Mouse (Mus musculus): ENCODE results near the gene Col8a2. TPM values are rescaled to one million over a fixed set of nuclear protein-coding genes. Genes with fewer than 3 reads are reported as not detected.

Gene Col8a2
- polyA plus RNA-seq, 1 experiment = not detected

DNA sequence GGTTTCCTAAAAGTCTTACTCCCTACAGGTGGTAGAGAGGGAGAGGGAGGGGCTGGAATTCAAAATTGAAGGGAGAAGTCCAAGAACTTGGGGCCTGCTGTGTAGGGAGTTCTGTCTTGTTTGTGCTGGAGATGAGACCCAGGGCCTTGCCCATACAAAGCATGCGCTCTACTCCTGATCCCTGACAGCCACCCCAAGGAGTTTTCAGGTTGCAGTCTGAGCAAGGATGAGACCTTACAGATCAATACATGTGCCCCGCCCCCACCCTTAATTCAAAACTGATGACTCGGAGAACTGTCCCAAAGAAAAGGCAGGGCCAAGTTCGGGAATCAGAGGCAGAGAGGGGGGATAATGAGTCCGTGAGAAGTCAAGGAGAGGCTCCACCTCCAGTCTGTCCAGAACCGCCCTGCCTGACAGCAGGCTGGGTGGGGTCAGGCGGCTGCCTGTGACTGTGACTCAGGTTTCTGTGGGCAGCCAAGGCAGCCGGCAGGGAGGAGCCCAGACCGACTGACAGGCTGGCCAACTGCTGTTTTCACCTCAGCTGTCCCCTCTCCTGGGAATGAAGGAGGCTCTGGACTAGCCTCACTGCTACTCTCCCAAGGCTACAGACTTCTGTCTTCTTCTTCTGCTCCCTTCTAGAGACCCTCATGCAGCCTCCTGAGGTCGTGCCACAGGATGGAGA, 25.9 kb upstream of the Col8a2 start:
- peaks cover 75% of the 10 kb centered on the region for H3K4me1 ChIP-seq

DNA sequence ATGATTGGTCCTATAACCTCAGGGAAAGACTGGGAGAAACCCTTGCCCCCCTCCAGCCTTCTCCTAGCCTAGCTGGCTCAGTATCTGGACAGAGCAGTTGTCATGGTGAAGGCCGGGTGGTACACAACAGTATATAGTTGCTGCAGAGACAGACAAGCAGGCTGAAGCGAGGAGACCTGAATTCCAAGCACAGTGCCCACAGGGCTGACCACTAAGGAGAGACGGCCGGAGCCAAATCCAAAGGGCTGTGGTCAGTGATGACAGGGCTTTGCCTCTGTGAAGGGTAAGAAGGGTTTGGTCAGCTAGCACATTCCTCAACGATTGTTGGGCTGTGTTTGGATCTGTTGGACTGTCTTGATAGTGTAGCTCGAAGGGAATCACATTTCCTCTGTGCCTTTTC, 25.3 kb upstream of the Col8a2 start:
- H3K4me3 ChIP-seq (replicated peaks) = peak overlapping the region; percentile 97
- no peaks in the 10 kb centered on the region for H3K9me3 ChIP-seq
- H3K4me1 ChIP-seq = peaks cover 77% of the 10 kb centered on the region
- TF ChIP-seq FLI1 (IDR thresholded peaks at IDR 0.05; ENCODE audit: low read length) = no peak
- no peak for TF ChIP-seq GATA1 (IDR thresholded peaks at IDR 0.05; ENCODE audit: borderline replicate concordance, low read length)
- H3K27me3 ChIP-seq (replicated peaks) = peaks cover 7% of the 10 kb centered on the region
- peaks cover 18% of the 10 kb centered on the region for H3K36me3 ChIP-seq (replicated peaks; ENCODE audit: low read length)

More for the DNA sequence above, 25.9 kb upstream of the Col8a2 start:
- H3K4me3 ChIP-seq (replicated peaks) = peak overlapping the region; percentile 97
- H3K36me3 ChIP-seq (replicated peaks; ENCODE audit: low read length) = peaks cover 15% of the 10 kb centered on the region
- H3K27me3 ChIP-seq (replicated peaks) = peaks cover 7% of the 10 kb centered on the region
- H3K9me3 ChIP-seq = no peaks in the 10 kb centered on the region
- TF ChIP-seq FLI1 (IDR thresholded peaks at IDR 0.05; ENCODE audit: low read length) = no peak
- no peak for TF ChIP-seq GATA1 (IDR thresholded peaks at IDR 0.05; ENCODE audit: borderline replicate concordance, low read length)

DNA sequence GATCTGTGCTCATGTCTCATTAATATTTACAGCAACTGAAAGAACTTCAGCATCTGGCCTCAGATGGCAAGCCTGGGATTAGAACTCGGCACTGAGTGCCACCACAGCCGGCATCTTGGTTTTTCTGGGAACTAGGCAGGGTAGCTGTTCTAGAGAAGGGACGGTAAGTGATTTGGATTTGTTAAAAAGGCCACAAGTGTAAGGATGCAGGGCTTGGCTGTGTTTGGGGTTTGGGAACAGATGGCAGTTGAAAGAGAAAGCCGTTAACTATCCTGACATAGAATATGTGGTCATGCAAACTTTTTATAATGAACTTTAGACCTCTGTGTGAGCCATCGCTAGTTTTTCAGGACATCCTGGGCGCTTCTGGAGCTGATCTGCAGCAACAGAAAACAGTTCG, 24.9 kb upstream of the Col8a2 start:
- Histone ChIP-seq H3K4me3 (replicated peaks) (peak overlapping the region; percentile 97), H3K36me3 (replicated peaks; ENCODE audit: low read length) (peaks cover 22% of the 10 kb centered on the region), H3K9me3 (no peaks in the 10 kb centered on the region), H3K4me1 (peaks cover 76% of the 10 kb centered on the region), H3K27me3 (replicated peaks) (peaks cover 7% of the 10 kb centered on the region)
- TF ChIP-seq FLI1 (IDR thresholded peaks at IDR 0.05; ENCODE audit: low read length) (no peak), GATA1 (IDR thresholded peaks at IDR 0.05; ENCODE audit: borderline replicate concordance, low read length) (no peak)

DNA sequence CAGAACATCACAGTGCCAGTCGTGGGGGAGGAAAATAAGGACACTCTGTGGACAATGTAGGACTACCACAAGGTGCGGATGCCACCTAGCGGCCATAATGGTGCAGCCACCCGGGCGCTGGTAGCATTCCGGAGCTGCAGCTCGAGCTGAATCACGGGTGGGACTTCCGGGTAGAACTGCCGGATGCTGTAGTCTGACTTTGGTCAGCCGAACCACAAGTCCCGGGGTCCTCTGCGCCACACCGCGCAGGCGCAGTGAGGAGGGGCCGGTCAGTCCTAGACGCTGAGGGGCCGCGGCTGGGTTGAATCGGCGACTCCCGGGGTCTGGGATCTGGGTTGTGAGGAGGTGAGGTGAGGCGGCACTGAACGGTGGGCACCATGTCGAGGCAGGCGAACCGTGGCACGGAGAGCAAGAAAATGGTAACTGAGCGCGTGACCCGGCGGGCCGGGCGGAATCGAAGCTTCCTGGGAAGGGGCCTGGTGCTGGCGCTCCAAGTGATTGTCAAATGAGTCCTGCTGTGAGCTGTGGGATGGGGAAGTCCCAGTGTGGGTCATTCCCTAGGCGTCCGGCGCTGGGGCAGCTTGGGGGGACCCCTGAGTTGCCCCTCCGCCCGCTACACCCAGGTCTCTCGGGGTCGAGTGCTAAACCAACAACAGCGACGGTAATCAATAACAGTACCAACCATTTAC, 24.3 kb upstream of the Col8a2 start, which contains the start of gene Trappc3:
TSS of gene Trappc3 (plus strand) at position 207 of the 689 bp plus-strand sequence.
- Histone ChIP-seq H3K27me3 (replicated peaks) (peaks cover 3% of the 10 kb centered on the region), H3K9me3 (no peaks in the 10 kb centered on the region), H3K4me1 (peaks cover 70% of the 10 kb centered on the region), H3K4me3 (replicated peaks) (peak within 1 kb of the TSS; percentile 97), H3K36me3 (replicated peaks; ENCODE audit: low read length) (peaks cover 28% of the 10 kb centered on the region)
- TF ChIP-seq GATA1 (IDR thresholded peaks at IDR 0.05; ENCODE audit: borderline replicate concordance, low read length) = no peak
- TF ChIP-seq FLI1 (IDR thresholded peaks at IDR 0.05; ENCODE audit: low read length) = 0 out of 2 replicates have a peak, but pooled peaks have one; percentile 51

GRCm38 (mm10) chr4:126269292-126269691, 17.3 kb upstream of the Col8a2 start:
- TF ChIP-seq GATA1 (IDR thresholded peaks at IDR 0.05; ENCODE audit: borderline replicate concordance, low read length) (no peak), FLI1 (IDR thresholded peaks at IDR 0.05; ENCODE audit: low read length) (no peak)
- Histone ChIP-seq H3K9me3 (no peaks in the 10 kb centered on the region), H3K36me3 (replicated peaks; ENCODE audit: low read length) (peaks cover 64% of the 10 kb centered on the region)

DNA sequence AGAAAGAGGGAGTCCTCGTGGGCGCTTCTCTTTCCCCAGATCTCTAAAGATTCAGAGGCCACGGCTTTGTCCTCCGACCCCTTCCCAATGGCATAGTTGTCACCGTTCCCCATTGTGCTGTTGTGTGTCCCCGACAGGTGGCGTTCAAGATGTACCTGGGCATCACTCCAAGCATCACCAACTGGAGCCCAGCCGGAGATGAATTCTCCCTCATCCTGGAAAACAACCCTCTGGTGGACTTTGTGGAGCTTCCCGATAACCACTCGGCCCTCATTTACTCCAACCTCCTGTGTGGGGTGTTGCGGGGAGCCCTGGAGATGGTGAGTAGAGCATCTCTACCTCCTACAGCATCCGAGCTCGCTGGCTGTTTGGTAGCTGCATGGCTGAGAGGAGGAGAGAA, 12.8 kb upstream of the Col8a2 start:
- H3K36me3 ChIP-seq (replicated peaks; ENCODE audit: low read length) = peaks cover 56% of the 10 kb centered on the region
- no peak overlapping the region for H3K4me3 ChIP-seq (replicated peaks)
- peaks cover 14% of the 10 kb centered on the region for H3K4me1 ChIP-seq
- H3K9me3 ChIP-seq = no peaks in the 10 kb centered on the region
- TF ChIP-seq FLI1 (IDR thresholded peaks at IDR 0.05; ENCODE audit: low read length) = no peak
- TF ChIP-seq GATA1 (IDR thresholded peaks at IDR 0.05; ENCODE audit: borderline replicate concordance, low read length) = no peak
- no peaks in the 10 kb centered on the region for H3K27me3 ChIP-seq (replicated peaks)

More at GRCm38 (mm10) chr4:126269292-126269691, 17.3 kb upstream of the Col8a2 start:
- H3K4me1 ChIP-seq = peaks cover 19% of the 10 kb centered on the region
- no peak overlapping the region for H3K4me3 ChIP-seq (replicated peaks)
- H3K27me3 ChIP-seq (replicated peaks) = no peaks in the 10 kb centered on the region

GRCm38 (mm10) chr4:126275081-126275480, 11.5 kb upstream of the Col8a2 start:
- peaks cover 7% of the 10 kb centered on the region for H3K27me3 ChIP-seq (replicated peaks)
- TF ChIP-seq GATA1 (IDR thresholded peaks at IDR 0.05; ENCODE audit: borderline replicate concordance, low read length) (no peak), FLI1 (IDR thresholded peaks at IDR 0.05; ENCODE audit: low read length) (no peak)
- H3K4me1 ChIP-seq = peaks cover 11% of the 10 kb centered on the region
- no peak overlapping the region for H3K4me3 ChIP-seq (replicated peaks)
- no peaks in the 10 kb centered on the region for H3K9me3 ChIP-seq
- H3K36me3 ChIP-seq (replicated peaks; ENCODE audit: low read length) = peaks cover 53% of the 10 kb centered on the region

DNA sequence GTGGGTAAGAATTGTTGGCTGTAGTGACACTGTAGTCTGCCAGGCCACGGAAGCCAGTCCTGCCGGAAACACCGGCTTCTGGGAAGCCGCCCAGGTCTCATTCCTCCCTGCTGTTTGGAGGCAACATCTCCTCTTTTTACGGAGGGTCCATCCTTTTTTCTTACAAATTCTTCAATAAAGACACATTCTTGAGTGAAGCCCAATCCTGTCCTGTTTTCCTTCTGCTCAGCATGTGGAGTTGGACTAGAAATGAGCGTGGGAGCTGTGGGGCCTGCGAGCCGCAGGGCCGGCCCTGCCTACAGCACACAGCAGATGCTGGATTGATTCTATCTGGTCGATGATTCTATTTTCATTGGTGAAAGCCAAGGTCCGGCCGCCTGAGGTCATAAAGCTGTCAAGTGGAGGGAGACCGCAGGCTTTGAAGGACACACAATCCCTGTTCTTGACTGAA, 10.9 kb upstream of the Col8a2 start:
- no peak overlapping the region for H3K4me3 ChIP-seq (replicated peaks)
- TF ChIP-seq GATA1 (IDR thresholded peaks at IDR 0.05; ENCODE audit: borderline replicate concordance, low read length) (no peak), FLI1 (IDR thresholded peaks at IDR 0.05; ENCODE audit: low read length) (no peak)
- H3K9me3 ChIP-seq = no peaks in the 10 kb centered on the region
- H3K4me1 ChIP-seq = peaks cover 12% of the 10 kb centered on the region
- H3K36me3 ChIP-seq (replicated peaks; ENCODE audit: low read length) = peaks cover 48% of the 10 kb centered on the region
- peaks cover 11% of the 10 kb centered on the region for H3K27me3 ChIP-seq (replicated peaks)

GRCm38 (mm10) chr4:126277906-126278564, 8.6 kb upstream of the Col8a2 start:
- TF ChIP-seq GATA1 (IDR thresholded peaks at IDR 0.05; ENCODE audit: borderline replicate concordance, low read length) (no peak), FLI1 (IDR thresholded peaks at IDR 0.05; ENCODE audit: low read length) (no peak)
- peak overlapping the region; percentile 86 for H3K4me3 ChIP-seq (replicated peaks)
- no peaks in the 10 kb centered on the region for H3K9me3 ChIP-seq
- H3K36me3 ChIP-seq (replicated peaks; ENCODE audit: low read length) = peaks cover 32% of the 10 kb centered on the region
- peaks cover 26% of the 10 kb centered on the region for H3K27me3 ChIP-seq (replicated peaks)
- H3K4me1 ChIP-seq = peaks cover 14% of the 10 kb centered on the region

All from megakaryocyte, embryonic 14.5 days (primary cell).